Mouse (Mus musculus) ovary, postnatal 14 days (tissue): ENCODE measurements around the gene Kcnj11.

Source experiments
- DNase-seq: peaks from one replicate; pipeline ENCODE4 v3.0.0; 2022; ENCODE audit warnings: low spot score

The Kcnj11 gene

DNA sequence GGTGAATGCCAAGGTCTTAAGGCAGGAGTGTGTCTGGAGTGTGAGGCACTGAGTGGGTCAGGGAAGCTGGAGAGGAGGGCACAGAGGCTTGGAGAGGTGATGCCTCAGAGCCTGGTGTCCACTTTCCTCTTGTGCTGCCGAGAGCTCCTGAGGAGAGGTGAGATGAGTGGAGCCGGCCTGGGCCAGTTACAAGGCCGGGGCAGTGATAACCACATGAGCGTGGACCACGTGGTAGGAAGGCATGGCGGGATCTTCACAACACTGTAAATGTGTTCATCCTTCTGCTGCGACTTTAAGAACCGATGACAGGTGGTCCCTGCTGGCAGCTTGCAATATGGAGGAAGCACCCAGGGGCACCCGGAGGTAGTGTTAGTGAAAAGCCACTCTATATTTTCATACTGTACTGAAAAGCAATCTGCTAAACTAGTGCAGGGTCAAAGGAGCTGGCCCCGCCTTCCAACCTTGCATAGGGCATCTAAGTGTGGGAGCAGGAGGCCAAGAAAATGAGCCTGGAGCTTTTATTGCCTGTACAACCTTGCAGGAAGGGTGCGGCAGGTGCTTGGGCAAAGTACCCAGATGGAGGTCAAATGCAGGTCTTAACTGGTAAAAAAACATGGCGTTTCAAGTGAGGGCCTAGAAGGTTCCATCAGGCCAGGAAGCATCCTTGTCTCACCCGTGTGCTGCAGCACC, 52.5 kb downstream of the Kcnj11 start:
- DNase-seq = no peak

DNA sequence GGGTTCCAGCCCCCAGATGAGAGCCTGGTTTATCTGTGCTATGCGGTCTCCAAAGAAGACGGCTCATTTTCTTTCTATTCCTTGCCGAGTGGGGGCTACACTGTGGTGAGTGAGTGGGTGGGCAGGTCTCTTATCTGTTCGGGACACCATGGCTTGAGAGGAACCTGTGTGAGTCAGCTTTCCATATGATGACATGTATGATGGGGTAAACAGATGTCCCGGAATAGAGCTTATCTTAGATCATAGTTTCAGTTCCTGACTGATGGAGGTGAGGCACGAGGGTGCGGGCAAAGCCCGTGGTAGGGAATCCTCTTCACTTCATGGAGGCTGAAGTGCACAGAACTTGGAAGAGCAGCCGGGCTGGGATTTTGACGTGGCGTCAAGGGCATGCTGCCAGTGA, 54.7 kb downstream of the Kcnj11 start:
- DNase-seq = no peak

GRCm38 (mm10) chr7:46044106-46044505, 56.5 kb downstream of the Kcnj11 start:
- no peak for DNase-seq
